Mouse (Mus musculus) C2C12 (cell line): ENCODE measurements around the gene Vasn. TPM values are rescaled to one million over a fixed set of nuclear protein-coding genes. Genes with fewer than 3 reads are reported as not detected.
A peak's percentile ranks its signal among the peaks of the same experiment; 100 is the strongest.

Experiments used
- H3K27me3 ChIP-seq: one replicate; pipeline ENCODE4 v1.6.1; 2011; ENCODE audit not compliant: control insufficient read depth, insufficient read depth, insufficient read length
- H3K36me3 ChIP-seq: one replicate; pipeline ENCODE4 v1.6.1; 2011; ENCODE audit not compliant: control insufficient read depth, insufficient read depth
- H3K4me3 ChIP-seq: one replicate; pipeline ENCODE4 v1.5.1; 2011; ENCODE audit warnings: mild to moderate bottlenecking, control low read depth; ENCODE audit not compliant: poor library complexity, insufficient read depth, severe bottlenecking
- H3K79me2 ChIP-seq: one replicate; pipeline ENCODE4 v1.6.1; 2011; ENCODE audit not compliant: control insufficient read depth, insufficient read depth
- H3K79me3 ChIP-seq: one replicate; pipeline ENCODE4 v1.6.1; 2011; ENCODE audit warnings: low read depth, control low read depth
- H3ac ChIP-seq: one replicate; pipeline ENCODE3; 2011; ENCODE audit warnings: low read depth; ENCODE audit not compliant: control insufficient read depth, insufficient read length
- CEBPB ChIP-seq: IDR thresholded peaks from one replicate; pipeline ENCODE4 v1.6.1; 2011; ENCODE audit warnings: low read depth, mild to moderate bottlenecking, control low read depth, moderate library complexity
- CTCF ChIP-seq: IDR thresholded peaks from one replicate; pipeline ENCODE4 v1.5.1; 2011; ENCODE audit not compliant: control insufficient read depth, insufficient read depth, insufficient read length
- FOSL1 ChIP-seq: IDR thresholded peaks from one replicate; pipeline ENCODE4 v1.8.0; 2011; ENCODE audit warnings: mild to moderate bottlenecking, low read length; ENCODE audit not compliant: poor library complexity, insufficient read depth, severe bottlenecking
- MAX ChIP-seq: IDR thresholded peaks from one replicate; pipeline ENCODE4 v1.6.1; 2011; ENCODE audit warnings: mild to moderate bottlenecking, control low read depth
- MYOD1 ChIP-seq: IDR thresholded peaks from one replicate; pipeline ENCODE4 v1.6.1; 2011; ENCODE audit warnings: low read depth; ENCODE audit not compliant: control insufficient read depth, insufficient read length
- MYOG ChIP-seq: IDR thresholded peaks from one replicate; pipeline ENCODE4 v1.6.1; 2011; ENCODE audit not compliant: control insufficient read depth, insufficient read length; ENCODE audit errors: extremely low read depth
- USF1 ChIP-seq: IDR thresholded peaks from one replicate; pipeline ENCODE4 v1.6.1; 2011; ENCODE audit warnings: low read depth, mild to moderate bottlenecking, control low read depth, moderate library complexity
- polyA plus RNA-seq: library from polyadenylated mRNA; unstranded; fragments of >200 nt; fragmentation: generic; extraction: Trizol; gene quantifications from one replicate; pipeline ENCODE4 v1.2.1, GENCODE M21; 2012; ENCODE audit warnings: missing spikeins

Gene Vasn
- polyA plus RNA-seq, 1 experiment: 49.6 TPM

DNA sequence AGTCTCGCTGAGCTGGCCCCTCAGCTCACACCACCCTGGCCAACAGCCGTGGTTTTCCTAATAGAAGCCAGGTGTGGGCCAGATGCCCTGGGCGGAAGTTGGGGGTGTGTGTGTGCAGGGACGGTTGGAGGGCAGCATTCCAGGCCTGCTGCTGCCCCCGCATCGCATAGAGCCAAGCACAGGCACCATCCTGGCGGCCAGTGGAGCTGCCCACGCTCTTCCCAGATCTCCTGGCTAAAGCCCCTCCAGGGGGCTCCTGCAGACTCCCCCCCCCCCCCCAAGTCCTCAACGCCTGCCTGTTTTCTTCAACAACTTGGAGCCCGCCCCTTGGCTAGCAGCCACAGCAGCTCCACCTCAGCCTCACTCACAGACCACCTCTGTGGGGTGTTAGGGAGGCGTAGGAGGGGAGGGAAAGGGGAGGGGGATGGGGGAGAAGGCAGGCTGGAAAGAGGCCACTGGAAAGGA is 19.1 kb downstream of the Vasn start:
- H3ac ChIP-seq: no peak overlapping the region
- no peaks in the 10 kb centered on the region for H3K79me2 ChIP-seq
- H3K27me3 ChIP-seq: no peaks in the 10 kb centered on the region
- H3K36me3 ChIP-seq: peaks cover 11% of the 10 kb centered on the region
- H3K79me3 ChIP-seq: peaks cover 2% of the 10 kb centered on the region
- TF ChIP-seq MYOG: no peak
- no peak for TF ChIP-seq FOSL1
- no peak for TF ChIP-seq USF1
- no peak for TF ChIP-seq CTCF
- TF ChIP-seq MYOD1: no peak
- no peak for TF ChIP-seq CEBPB
- TF ChIP-seq MAX: no peak
- no peak overlapping the region for H3K4me3 ChIP-seq

DNA sequence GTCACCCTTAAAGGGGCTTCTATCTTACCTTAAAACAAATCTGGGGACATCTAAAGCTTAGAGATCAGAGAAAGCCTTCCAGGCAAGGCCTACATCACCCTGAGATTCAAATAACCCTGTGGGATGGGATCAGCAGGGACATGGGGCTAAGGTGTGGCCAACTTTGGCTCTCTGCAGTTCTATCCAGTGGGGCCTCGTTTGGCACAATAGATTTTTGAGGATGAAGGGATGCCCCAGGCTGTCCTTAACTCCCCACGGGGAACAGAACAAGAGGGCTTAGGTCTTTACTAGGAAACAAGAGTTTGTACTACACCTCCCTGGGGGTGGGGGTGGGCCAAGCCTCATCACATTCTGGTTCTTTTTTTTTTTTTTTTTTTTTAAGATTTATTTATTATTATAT is 19.6 kb downstream of the Vasn start:
- Histone ChIP-seq H3K79me2 (no peaks in the 10 kb centered on the region), H3K4me3 (no peak overlapping the region)
- TF ChIP-seq MYOG (no peak), FOSL1 (no peak), CTCF (no peak), USF1 (no peak), CEBPB (no peak), MAX (no peak), MYOD1 (no peak)

DNA sequence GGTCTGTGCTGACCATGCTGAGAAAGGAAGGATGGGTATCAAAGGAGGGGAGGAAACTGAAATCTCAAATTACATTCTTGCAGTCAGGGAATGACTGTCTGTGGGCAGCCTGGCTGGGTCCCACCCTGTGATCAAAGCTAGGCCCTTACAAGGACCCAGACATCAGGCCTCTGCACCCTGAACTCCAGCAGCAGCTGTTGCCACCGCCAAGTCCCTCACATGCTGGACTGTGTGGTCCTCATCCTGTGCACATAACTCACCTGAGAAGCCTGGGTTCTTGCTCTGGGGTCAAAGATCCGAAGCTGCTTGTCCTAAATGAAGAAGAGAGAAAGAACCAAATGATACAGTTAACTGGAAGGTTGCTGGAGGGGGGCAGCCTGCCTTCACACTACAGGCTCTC is 21.9 kb downstream of the Vasn start:
- H3K36me3 ChIP-seq: peaks cover 9% of the 10 kb centered on the region
- no peak overlapping the region for H3K4me3 ChIP-seq
- TF ChIP-seq CTCF (no peak), CEBPB (no peak), MYOD1 (no peak), MYOG (no peak), FOSL1 (no peak), MAX (no peak), USF1 (no peak)
- no peaks in the 10 kb centered on the region for H3K79me2 ChIP-seq
- no peaks in the 10 kb centered on the region for H3K79me3 ChIP-seq
- no peak overlapping the region for H3ac ChIP-seq
- H3K27me3 ChIP-seq: no peaks in the 10 kb centered on the region

More for the DNA sequence above, 19.6 kb downstream of the Vasn start:
- Histone ChIP-seq H3K79me3 (peaks cover 2% of the 10 kb centered on the region), H3ac (no peak overlapping the region), H3K36me3 (peaks cover 6% of the 10 kb centered on the region), H3K27me3 (no peaks in the 10 kb centered on the region)

DNA sequence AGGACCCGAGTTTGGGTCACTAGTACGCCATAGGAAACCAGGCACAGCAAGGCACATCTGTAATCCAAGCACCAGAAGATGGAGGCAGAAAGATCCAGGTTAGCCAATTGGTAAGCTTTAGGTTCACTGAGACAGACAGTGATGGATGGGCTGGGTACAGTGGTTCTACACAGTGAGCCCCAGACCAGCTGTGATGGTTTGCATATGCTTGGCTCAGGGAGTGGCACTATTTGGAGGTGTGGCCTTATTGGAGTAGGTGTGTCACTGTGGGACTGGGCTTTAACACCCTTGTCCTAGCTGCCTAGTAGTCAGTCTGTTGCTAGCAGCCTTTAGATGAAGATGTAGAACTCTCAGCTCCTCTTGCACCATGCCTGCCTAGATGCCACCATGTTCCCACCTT is 24.1 kb downstream of the Vasn start:
- peaks cover 18% of the 10 kb centered on the region for H3K36me3 ChIP-seq
- no peaks in the 10 kb centered on the region for H3K79me2 ChIP-seq
- H3K27me3 ChIP-seq: no peaks in the 10 kb centered on the region
- no peak overlapping the region for H3ac ChIP-seq
- no peak overlapping the region for H3K4me3 ChIP-seq
- TF ChIP-seq CTCF (no peak), CEBPB (no peak), MYOD1 (no peak), USF1 (no peak), MAX (no peak), FOSL1 (no peak), MYOG (no peak)
- H3K79me3 ChIP-seq: no peaks in the 10 kb centered on the region

DNA sequence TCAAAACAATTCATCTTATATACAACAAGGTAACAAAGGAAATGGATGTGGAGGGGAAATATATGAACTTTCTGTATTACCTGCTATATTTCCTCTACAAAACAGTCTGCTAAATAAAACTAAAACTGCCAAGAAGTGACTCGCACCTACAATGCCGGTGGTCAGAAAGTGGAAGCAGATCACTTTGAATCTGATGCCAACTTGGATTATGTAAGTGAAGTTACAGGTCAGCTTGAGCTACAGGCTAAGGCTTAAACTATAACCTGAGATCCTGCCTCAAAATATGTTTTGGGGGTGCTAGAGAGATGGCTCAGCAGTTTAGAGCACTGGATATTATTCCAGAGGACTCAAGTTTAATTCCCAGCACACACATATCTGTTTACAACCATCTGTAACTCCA is 26.0 kb downstream of the Vasn start:
- H3K36me3 ChIP-seq: peaks cover 18% of the 10 kb centered on the region
- no peaks in the 10 kb centered on the region for H3K79me3 ChIP-seq
- no peak overlapping the region for H3K4me3 ChIP-seq
- TF ChIP-seq MAX (no peak), MYOD1 (no peak), FOSL1 (no peak), CTCF (no peak), MYOG (no peak), CEBPB (no peak), USF1 (no peak)
- no peaks in the 10 kb centered on the region for H3K27me3 ChIP-seq
- H3ac ChIP-seq: no peak overlapping the region
- H3K79me2 ChIP-seq: no peaks in the 10 kb centered on the region

DNA sequence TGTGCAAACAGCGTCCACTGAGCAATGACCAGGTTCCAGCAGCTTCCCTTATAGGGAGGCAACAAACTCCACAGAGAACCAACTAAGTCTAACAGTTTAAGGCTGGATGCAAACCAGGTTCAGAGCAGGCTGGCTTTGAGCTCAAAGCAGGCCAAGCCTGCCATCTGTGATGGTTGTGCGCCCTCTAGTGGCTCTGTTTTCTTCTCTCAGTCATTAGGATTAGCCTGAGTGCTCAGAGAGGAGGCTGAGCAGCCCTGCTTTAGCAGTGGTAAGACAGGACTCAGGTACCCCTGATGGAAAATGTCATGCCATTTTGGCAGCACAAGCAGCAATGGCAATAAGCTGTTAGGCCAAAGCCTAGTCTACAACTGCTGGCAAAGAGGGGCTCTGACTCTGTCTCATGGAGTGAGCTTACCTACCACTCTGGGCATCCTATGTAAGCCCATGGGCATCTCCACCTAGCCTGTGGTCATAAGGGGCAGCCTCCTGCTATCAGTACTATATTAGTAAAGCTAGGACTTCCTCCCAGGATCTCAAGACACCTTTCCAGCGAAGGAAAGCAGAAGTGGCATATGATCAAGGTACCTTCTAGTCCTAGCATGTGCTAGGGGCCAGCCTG is 27.6 kb downstream of the Vasn start:
- no peaks in the 10 kb centered on the region for H3K79me2 ChIP-seq
- H3ac ChIP-seq: no peak overlapping the region
- no peak overlapping the region for H3K4me3 ChIP-seq
- TF ChIP-seq USF1 (no peak), CTCF (peak; percentile 61)
- no peaks in the 10 kb centered on the region for H3K27me3 ChIP-seq
- H3K36me3 ChIP-seq: peaks cover 18% of the 10 kb centered on the region
- H3K79me3 ChIP-seq: no peaks in the 10 kb centered on the region
